Mouse (Mus musculus) layer of hippocampus, adult 8-10 months (tissue): ENCODE data around the gene Rgs14. TPM values are rescaled to one million over a fixed set of nuclear protein-coding genes. Genes with fewer than 3 reads are reported as not detected.

Experiments used
- DNase-seq, 2 experiments: peaks; one replicate each; pipeline ENCODE4 v3.0.0; 2022; ENCODE audit warnings: low spot score in 2 of 2
- total RNA-seq, 4 experiments: library from RNA; stranded (reverse); gene quantifications; 2 replicates each; pipeline ENCODE4 v1.2.4; 2022

Rgs14 gene
- total RNA-seq, 4 experiments from 2014 or later: 86.8 to 97.9 (median 95.0) TPM

DNA sequence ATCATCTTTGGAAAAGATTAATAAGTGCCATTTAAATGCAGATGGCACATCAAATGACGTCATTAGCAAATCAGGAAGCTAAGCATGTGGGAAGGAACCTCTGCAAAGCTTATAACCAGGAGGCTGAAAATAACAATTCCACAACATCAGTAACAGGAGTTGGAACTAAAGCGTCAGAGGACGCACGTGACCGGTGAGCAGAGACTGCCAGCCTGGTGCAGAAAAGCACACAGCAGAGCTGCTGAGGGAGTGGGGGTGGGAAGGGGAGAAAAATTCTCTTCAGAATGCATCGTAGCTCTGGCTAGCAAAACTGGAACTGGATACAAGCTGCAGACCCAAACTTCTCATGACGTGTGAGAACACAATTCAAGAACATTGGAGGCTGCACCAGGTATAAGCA lies 25.2 kb upstream of the Rgs14 start:
- DNase-seq: peak; percentile 49 to 60

DNA sequence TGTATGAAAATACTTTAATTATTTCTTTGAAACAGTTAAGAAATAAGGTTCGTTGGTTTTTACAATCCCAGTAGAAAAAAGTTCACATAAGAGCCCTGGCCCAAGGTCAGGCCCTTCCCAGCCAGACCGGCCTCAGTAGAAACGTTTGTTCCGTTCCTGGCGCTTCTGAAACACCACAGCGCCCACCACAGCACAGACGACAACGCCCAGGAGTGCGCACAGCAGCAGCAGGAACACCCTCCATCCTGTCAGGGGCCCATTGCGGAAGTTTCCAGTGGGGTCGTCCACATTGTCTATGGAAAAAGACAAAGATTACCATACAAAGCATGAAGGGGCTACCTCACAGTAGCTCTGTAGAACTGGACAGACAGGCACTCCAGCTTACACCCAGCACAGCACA lies 22.8 kb upstream of the Rgs14 start:
- no peak for DNase-seq

GRCm38 (mm10) chr13:55361145-55361544 lies 8.4 kb upstream of the Rgs14 start:
- DNase-seq: no peak

DNA sequence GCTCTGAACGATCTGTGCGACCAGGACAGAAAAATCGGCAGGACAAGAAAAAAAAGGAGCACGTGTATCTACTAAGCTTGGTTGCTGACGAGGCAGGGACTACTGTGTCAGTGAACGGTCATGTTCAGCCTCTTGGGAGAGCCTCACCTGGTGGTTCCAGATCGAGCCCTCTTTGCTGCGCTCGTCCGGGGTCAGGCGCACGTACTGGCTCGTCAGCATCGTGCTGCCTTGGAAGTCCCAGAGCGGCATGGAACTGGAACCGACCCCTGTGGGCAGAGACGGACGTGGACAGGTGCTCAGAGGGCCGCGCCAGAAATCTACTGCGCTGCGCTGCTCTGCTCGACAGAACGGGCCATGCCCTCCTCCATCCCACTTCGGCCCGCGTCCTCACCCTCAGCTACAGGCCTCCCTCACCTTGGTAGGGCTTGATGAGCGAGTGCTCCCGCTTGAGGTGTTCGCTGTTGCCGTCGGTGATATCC lies 7.5 kb upstream of the Rgs14 start:
- no peak for DNase-seq

DNA sequence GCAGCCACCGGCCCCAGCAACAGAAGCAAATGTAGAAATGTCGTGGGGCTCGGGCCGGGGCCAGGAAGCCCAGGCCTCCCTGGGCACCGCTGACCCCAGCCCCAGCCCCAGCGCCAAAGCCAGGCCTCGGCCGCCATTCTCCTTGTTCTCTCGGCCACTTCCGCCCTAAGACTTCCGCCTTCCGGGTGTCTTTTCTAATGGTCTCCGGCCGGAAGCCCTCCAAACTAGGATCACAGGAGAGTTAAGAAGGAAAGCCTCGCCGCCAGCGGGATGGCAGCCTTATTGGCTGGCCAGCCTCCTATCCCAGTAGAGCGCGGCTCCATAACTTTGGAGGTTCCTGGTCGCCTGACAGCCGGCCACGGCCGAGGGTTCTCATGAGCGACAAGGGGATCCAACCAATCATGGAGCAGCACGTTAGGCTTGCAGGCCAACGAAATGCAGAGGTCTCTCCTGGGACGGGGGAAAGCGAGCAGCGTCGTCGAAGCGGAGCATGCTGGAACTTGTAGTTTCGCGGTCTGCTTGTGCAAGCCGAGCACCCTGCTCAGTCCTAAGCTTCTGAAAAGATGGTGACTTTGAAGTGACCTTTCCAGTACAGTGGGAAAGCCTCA lies 7.0 kb upstream of the Rgs14 start, which contains the start of gene Lman2:
Lman2 (minus strand) TSS at position 331 of the 608 bp plus-strand sequence.
- DNase-seq: peak; percentile 98 to 99

GRCm38 (mm10) chr13:55368401-55368800 lies 1.1 kb upstream of the Rgs14 start:
- no peak for DNase-seq

DNA sequence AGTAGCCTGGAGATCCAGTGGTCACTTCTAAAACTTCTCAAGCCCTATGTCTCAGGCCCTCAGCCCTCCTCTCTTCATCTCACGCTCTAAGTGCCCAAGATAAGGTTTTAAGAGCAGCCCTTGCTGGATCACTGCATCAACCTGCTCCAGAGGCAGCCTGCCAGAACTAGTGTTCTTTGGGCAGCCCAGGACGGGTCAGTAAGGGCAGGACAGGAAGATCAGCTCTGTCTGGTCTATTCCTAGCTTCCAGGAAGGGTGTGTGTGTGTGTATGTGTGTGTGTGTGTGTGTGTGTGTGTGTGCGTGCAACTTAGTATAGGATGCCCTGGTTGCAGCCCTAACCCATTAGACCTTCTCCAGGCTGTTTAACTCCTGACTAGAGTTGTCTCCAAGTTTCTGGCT lies 702 bp downstream of the Rgs14 start:
- no peak for DNase-seq

DNA sequence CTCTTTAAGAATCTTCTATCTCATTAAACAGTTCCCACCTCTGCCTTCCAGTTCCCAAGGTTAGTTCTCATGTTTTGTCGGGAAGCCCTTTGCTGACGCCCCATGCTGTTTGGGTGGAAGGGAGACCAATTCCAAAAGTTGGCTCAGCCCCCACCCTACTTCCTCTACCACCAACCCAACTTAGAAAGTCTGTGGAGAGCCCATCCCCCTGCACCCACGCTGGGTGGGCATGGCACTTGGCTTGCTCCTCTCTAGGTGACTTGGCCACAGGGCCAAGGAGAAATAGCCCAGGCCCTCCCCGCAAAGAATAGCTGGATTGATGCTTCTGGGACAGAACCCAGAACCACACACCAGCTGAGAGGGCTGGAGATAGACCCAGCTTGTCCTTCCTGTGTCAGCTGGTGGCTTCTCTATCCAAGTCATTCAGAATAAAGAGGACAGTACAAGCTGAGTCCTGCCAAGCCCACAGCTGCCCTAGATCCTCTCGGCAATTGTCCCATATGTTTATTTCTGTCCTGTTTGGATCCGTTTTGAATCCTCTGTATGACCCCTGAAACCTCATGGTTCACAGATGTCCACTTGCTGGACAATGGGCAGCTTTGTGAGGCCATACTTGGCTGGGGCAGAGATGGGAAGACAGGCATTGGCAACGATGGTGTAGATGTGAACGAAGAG lies 1.6 kb downstream of the Rgs14 start:
- peak; percentile 60 to 76 for DNase-seq

DNA sequence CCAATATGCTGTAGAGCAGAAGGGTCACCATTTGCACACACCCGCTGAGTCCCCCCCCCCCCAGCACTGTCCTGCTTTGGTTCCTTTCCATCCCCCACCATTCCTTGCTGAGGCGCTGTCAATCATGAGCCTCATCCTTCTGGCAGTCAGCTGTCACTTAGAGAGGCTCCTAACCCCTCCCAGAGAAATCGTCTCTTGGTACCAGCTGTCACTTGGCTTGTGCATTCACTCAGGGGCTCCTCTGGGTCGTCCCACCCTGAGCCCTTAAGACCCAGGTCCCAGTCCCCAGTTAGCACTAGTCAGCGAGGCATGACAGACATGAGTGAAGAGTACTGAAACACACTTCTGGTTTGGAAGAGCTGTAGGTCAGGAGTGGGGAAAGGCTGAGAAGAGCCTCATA lies 2.2 kb downstream of the Rgs14 start:
- no peak for DNase-seq

- DNase-seq: no peak
These were observed 4.8 kb downstream of the Rgs14 start for GRCm38 (mm10) chr13:55374206-55374924.

DNA sequence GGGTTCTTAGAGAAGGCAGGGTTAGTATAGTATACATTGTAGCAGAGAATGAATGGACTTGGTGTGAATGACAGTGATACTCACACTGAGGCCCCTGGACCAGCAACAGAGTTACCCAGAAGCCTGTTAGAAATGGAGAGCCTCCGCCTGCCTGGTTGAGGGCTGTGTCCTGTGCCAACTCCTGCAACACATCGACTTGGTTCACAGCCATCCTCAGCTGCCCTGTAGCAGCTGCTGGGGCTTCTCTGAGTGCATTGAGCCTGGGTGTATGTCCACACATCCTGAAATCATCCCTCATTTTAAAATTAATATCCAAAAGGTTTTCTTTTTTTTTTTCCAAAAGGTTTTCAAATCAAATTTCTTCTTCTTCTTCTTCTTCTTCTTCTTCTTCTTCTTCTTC lies 6.3 kb downstream of the Rgs14 start:
- no peak for DNase-seq

GRCm38 (mm10) chr13:55378907-55379580 lies 9.5 kb downstream of the Rgs14 start:
- no peak for DNase-seq

- peak; percentile 82 for DNase-seq
These were observed 12.3 kb downstream of the Rgs14 start for GRCm38 (mm10) chr13:55381790-55382189.

GRCm38 (mm10) chr13:55390644-55391043 lies 21.1 kb downstream of the Rgs14 start:
- no peak for DNase-seq

- no peak for DNase-seq
These were observed 22.1 kb downstream of the Rgs14 start for GRCm38 (mm10) chr13:55391626-55392029.

DNA sequence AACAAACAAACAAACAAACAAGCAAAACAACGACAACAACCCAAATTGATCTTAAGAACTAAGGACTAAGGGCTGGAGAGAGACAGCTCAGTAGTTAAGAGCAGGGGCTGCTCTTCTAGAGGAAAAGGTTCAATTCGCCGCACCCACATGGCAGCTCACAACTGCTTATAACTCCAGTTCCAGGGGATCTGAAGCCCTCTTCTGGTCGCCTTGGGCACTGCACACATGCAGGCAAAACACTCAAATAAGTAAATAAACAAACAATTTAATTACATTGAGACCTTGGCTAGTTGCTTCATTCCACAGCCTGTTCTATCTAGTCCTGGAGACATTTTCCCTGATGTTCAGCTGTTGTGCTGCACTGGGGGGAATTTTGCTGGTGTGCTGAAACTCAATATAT lies 23.4 kb downstream of the Rgs14 start:
- no peak for DNase-seq

- DNase-seq: no peak
These were observed 28.6 kb downstream of the Rgs14 start, which contains the start of gene Slc34a1 for GRCm38 (mm10) chr13:55398088-55398487. Gene Slc34a1 (plus strand): TSS chr13:55398187.

DNA sequence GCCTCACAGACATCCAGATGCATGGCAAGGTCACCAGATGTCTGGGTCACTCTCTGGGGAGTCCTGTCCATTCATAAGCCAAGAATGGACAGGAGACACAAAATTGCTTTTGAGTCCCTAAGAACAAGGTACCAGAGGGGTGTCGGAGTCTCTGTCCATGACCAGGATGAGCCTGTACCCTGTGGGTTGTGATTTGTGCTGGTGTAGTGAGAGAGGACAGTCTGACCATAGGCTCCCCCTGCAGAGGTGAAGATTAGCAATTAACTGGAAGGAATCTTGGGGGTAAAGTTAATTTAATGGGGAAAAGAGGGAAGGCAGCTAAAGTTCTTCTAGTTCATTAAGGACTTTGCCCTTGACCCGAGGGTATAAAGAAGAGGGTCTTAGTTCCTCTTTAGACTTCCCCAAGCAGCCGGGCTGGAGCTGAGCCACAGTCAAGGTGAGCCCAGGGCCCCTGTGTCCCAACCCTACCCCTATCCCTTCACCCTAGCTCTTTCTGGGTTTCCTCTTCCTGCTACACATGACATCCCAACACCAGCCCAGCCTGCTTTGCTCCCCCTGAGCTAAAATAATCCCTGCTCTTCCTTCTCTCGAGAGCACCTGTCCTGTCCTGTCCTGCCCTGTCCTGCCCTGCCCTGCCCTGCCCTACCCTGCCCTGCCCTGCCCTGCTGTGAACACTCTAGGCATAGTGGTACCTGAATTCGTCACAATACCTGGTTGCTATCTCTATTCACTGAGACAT lies 29.9 kb downstream of the Rgs14 start:
- no peak for DNase-seq

DNA sequence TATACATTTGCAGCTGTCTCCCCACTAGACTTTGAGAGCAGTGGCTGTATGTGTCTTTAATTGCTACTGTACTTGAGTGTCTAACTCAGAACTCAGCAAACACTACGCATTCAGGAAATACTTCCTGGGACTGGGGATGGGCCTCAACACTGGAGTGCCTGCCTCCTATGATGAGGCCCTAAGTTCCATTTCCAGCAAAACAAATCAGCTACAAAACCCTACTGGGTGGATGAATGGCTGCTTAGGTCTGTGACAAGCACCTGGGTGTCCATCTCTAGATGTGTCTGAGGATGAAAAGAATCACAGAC lies 30.5 kb downstream of the Rgs14 start:
- no peak for DNase-seq

DNA sequence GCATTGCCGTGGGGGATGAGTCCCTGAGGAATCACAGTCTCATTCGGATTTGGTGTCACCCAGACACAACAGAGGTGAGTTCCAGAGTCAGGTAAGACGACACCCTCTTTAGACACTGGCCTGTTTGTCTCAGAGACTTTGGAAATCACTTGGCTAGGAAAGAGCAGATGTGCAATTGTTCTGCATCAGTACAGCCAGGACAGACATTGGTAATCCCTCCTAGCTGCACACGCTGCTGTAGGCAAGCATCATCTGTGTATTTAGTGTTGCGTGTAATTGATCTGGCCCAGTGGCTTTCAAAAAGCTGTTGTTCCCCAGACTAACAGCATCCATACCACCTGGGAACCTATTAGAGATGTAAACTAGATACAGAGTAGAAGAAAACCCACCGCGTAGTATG lies 33.7 kb downstream of the Rgs14 start:
- no peak for DNase-seq
